Mouse (Mus musculus) MEL (cell line): ENCODE data around the gene Msi2. TPM values are rescaled to one million over a fixed set of nuclear protein-coding genes. Genes with fewer than 3 reads are reported as not detected.

Source experiments
- DNase-seq: peaks from one replicate; pipeline ENCODE4 v3.0.0; 2011; ENCODE audit warnings: low read depth, low spot score
- H3K27ac ChIP-seq: 2 replicates; pipeline ENCODE4 v1.5.1; 2012; ENCODE audit warnings: low read depth, mild to moderate bottlenecking, control low read depth, low read length, moderate library complexity; ENCODE audit not compliant: control insufficient read depth
- H3K27me3 ChIP-seq, 2 experiments: fragments of 150-350 bp in 1 of 2; sonication (generic) in 1 of 2; 2 replicates each; pipeline ENCODE4 v1.6.1; 2012; ENCODE audit warnings: low read length in 2 of 2, mild to moderate bottlenecking in 2 of 2, improper control_type of control experiment in 1 of 2, moderate library complexity in 1 of 2; ENCODE audit not compliant: insufficient read depth in 2 of 2, control insufficient read depth in 1 of 2
- H3K36me3 ChIP-seq, 2 experiments: 2 replicates each; pipeline ENCODE4 v1.6.1; 2012 to 2014; ENCODE audit warnings: low read length in 2 of 2, improper control_type of control experiment in 1 of 2, inconsistent platforms in 1 of 2, mild to moderate bottlenecking in 1 of 2; ENCODE audit not compliant: insufficient read depth in 2 of 2, control insufficient read depth in 1 of 2
- H3K4me1 ChIP-seq, 2 experiments: fragments of 150-350 bp in 1 of 2; sonication (generic) in 1 of 2; 2 replicates each; pipeline ENCODE4 v1.6.1; 2012; ENCODE audit warnings: low read length in 2 of 2, improper control_type of control experiment in 1 of 2, mild to moderate bottlenecking in 1 of 2; ENCODE audit not compliant: insufficient read depth in 2 of 2, control insufficient read depth in 1 of 2
- H3K4me3 ChIP-seq, 2 experiments: fragments of 150-350 bp in 1 of 2; sonication (generic) in 1 of 2; 2 replicates each; pipeline ENCODE4 v1.5.1; 2012; ENCODE audit warnings: low read depth in 2 of 2, low read length in 2 of 2, mild to moderate bottlenecking in 2 of 2, moderate library complexity in 2 of 2, control low read depth in 1 of 2, improper control_type of control experiment in 1 of 2; ENCODE audit not compliant: control insufficient read depth in 1 of 2, insufficient read depth in 1 of 2
- H3K79me2 ChIP-seq: 2 replicates; pipeline ENCODE4 v1.6.1; 2012; ENCODE audit warnings: mild to moderate bottlenecking, low read length, moderate library complexity; ENCODE audit not compliant: control insufficient read depth, poor library complexity, insufficient read depth
- H3K9ac ChIP-seq: 2 replicates; pipeline ENCODE4 v1.6.1; 2012; ENCODE audit warnings: low read depth, mild to moderate bottlenecking, control low read depth, low read length, moderate library complexity; ENCODE audit not compliant: control insufficient read depth, poor library complexity, severe bottlenecking
- H3K9me3 ChIP-seq: fragments of 150-350 bp; sonication (generic); replicated peaks from 2 replicates; pipeline ENCODE4 v1.6.1; 2012; ENCODE audit warnings: mild to moderate bottlenecking, low read length, improper control_type of control experiment, moderate library complexity; ENCODE audit not compliant: insufficient read depth
- CHD1 ChIP-seq: IDR thresholded peaks from 2 replicates; pipeline ENCODE4 v1.6.1; 2012; ENCODE audit warnings: low read depth, mild to moderate bottlenecking, inconsistent platforms, low read length, improper control_type of control experiment
- CHD2 ChIP-seq: IDR thresholded peaks from 2 replicates; pipeline ENCODE4 v1.6.1; 2011; ENCODE audit warnings: low read length, improper control_type of control experiment
- CTCF ChIP-seq, 3 experiments: IDR thresholded peaks in 2 of 3; conservative IDR thresholded peaks in 1 of 3; 2 replicates each; pipeline ENCODE4 v1.5.1; 2011 to 2012; ENCODE audit warnings: low read length in 3 of 3, low read depth in 2 of 3, mild to moderate bottlenecking in 2 of 3, improper control_type of control experiment in 1 of 3, inconsistent platforms in 1 of 3, mixed read lengths in 1 of 3, moderate library complexity in 1 of 3; ENCODE audit not compliant: control insufficient read depth in 1 of 3, insufficient read depth in 1 of 3, poor library complexity in 1 of 3, severe bottlenecking in 1 of 3
- E2F4 ChIP-seq: IDR thresholded peaks from 2 replicates; pipeline ENCODE4 v1.6.1; 2011; ENCODE audit warnings: low read depth, low read length, improper control_type of control experiment, borderline replicate concordance
- ELF1 ChIP-seq: IDR thresholded peaks from 2 replicates; pipeline ENCODE4 v1.6.1; 2014; ENCODE audit warnings: low read depth, mild to moderate bottlenecking, inconsistent platforms, low read length, improper control_type of control experiment, moderate library complexity
- ETS1 ChIP-seq: IDR thresholded peaks from 2 replicates; pipeline ENCODE4 v1.6.1; 2012; ENCODE audit warnings: low read depth, mild to moderate bottlenecking, inconsistent platforms, low read length, improper control_type of control experiment, moderate library complexity
- GABPA ChIP-seq: IDR thresholded peaks from 2 replicates; pipeline ENCODE4 v1.6.1; 2012; ENCODE audit warnings: low read depth, mild to moderate bottlenecking, inconsistent platforms, low read length, improper control_type of control experiment, moderate library complexity
- HCFC1 ChIP-seq: IDR thresholded peaks from 2 replicates; pipeline ENCODE4 v1.6.1; 2012; ENCODE audit warnings: low read depth, mild to moderate bottlenecking, inconsistent platforms, low read length, improper control_type of control experiment, moderate library complexity
- JUND ChIP-seq: IDR thresholded peaks from 2 replicates; pipeline ENCODE4 v1.6.1; 2011; ENCODE audit warnings: low read depth, mild to moderate bottlenecking, improper control_type of control experiment, low read length
- MXI1 ChIP-seq: IDR thresholded peaks from 2 replicates; pipeline ENCODE4 v1.6.1; 2011; ENCODE audit warnings: mild to moderate bottlenecking, low read depth, low read length, improper control_type of control experiment
- POLR2A ChIP-seq, 2 experiments: IDR thresholded peaks; 2 replicates each; pipeline ENCODE4 v1.6.1; 2011 to 2012; ENCODE audit warnings: low read length in 2 of 2, mild to moderate bottlenecking in 2 of 2, control low read depth in 1 of 2, improper control_type of control experiment in 1 of 2, low read depth in 1 of 2, moderate library complexity in 1 of 2; ENCODE audit not compliant: control insufficient read depth in 1 of 2, insufficient read depth in 1 of 2, poor library complexity in 1 of 2
- RAD21 ChIP-seq: IDR thresholded peaks from 2 replicates; pipeline ENCODE4 v1.6.1; 2011; ENCODE audit warnings: mild to moderate bottlenecking, low read depth, low read length, improper control_type of control experiment
- SIN3A ChIP-seq: IDR thresholded peaks from 2 replicates; pipeline ENCODE4 v1.6.1; 2012; ENCODE audit warnings: low read length, improper control_type of control experiment, inconsistent platforms
- SMC3 ChIP-seq: IDR thresholded peaks from 2 replicates; pipeline ENCODE4 v1.6.1; 2011; ENCODE audit warnings: low read depth, low read length, improper control_type of control experiment
- TBP ChIP-seq: IDR thresholded peaks from 2 replicates; pipeline ENCODE4 v1.8.0; 2011; ENCODE audit warnings: low read depth, low read length, improper control_type of control experiment
- UBTF ChIP-seq: IDR thresholded peaks from 2 replicates; pipeline ENCODE4 v1.6.1; 2012; ENCODE audit warnings: low read depth, mild to moderate bottlenecking, inconsistent platforms, low read length, improper control_type of control experiment, moderate library complexity, borderline replicate concordance; ENCODE audit not compliant: insufficient read depth
- USF1 ChIP-seq: IDR thresholded peaks from 2 replicates; pipeline ENCODE4 v1.6.1; 2014; ENCODE audit warnings: low read depth, mild to moderate bottlenecking, inconsistent platforms, low read length, improper control_type of control experiment, moderate library complexity
- ZKSCAN1 ChIP-seq: IDR thresholded peaks from 2 replicates; pipeline ENCODE4 v1.6.1; 2012; ENCODE audit warnings: low read depth, mild to moderate bottlenecking, inconsistent platforms, low read length, improper control_type of control experiment, moderate library complexity
- ZMIZ1 ChIP-seq: IDR thresholded peaks from 2 replicates; pipeline ENCODE4 v1.6.1; 2012; ENCODE audit warnings: low read depth, mild to moderate bottlenecking, inconsistent platforms, low read length, improper control_type of control experiment, moderate library complexity
- polyA plus RNA-seq, 2 experiments: library from polyadenylated mRNA; stranded (reverse) in 1 of 2; unstranded in 1 of 2; fragments of >175 nt in 1 of 2; fragments of >200 nt in 1 of 2; gene quantifications; 2 replicates each; pipeline versions ENCODE4 v1.2.1 to v1.2.4; 2012; ENCODE audit warnings: low replicate concordance in 2 of 2, low read depth in 1 of 2; ENCODE audit not compliant: insufficient read length in 2 of 2, insufficient read depth in 1 of 2, missing spikeins in 1 of 2
- total RNA-seq: library from RNA; depleted of rRNA; stranded (reverse); fragments of 300-350 nt; gene quantifications from 2 replicates; pipeline ENCODE4 v1.2.3, GENCODE M21; 2012

Msi2 gene
- total and polyA plus RNA-seq, 3 experiments = 16.2 to 29.7 TPM; not detected in 1

- no peak for DNase-seq
- TF ChIP-seq CHD1 = no peak
- TF ChIP-seq HCFC1 = no peak
- TF ChIP-seq ETS1 = no peak
- no peak overlapping the region for H3K9ac ChIP-seq
- H3K9me3 ChIP-seq = no peaks in the 10 kb centered on the region
- H3K27ac ChIP-seq = no peak overlapping the region
- H3K4me3 ChIP-seq = no peak overlapping the region
- peaks cover 2 to 17% of the 10 kb centered on the region in 2 experiments; a peak in 3 of 4 replicates for H3K36me3 ChIP-seq
- peaks cover 12 to 16% of the 10 kb centered on the region in 2 experiments for H3K4me1 ChIP-seq
- no peaks in the 10 kb centered on the region for H3K79me2 ChIP-seq
- H3K27me3 ChIP-seq = no peaks in the 10 kb centered on the region
Measured at GRCm38 (mm10) chr11:88522114-88522513, 196.2 kb downstream of the Msi2 start.

GRCm38 (mm10) chr11:88520951-88521730, 197.2 kb downstream of the Msi2 start:
- no peak for DNase-seq
- H3K27ac ChIP-seq = no peak overlapping the region
- no peaks in the 10 kb centered on the region for H3K79me2 ChIP-seq
- peaks cover 2 to 17% of the 10 kb centered on the region in 2 experiments; a peak in 3 of 4 replicates for H3K36me3 ChIP-seq
- H3K9me3 ChIP-seq = no peaks in the 10 kb centered on the region
- H3K27me3 ChIP-seq = no peaks in the 10 kb centered on the region
- TF ChIP-seq USF1 = no peak
- no peak for TF ChIP-seq GABPA
- TF ChIP-seq CTCF (IDR thresholded peaks at IDR 0.05 in 2 of 3, conservative IDR thresholded peaks at IDR 0.05 in 1 of 3; ENCODE audit: control insufficient read depth in 1 of 3, insufficient read depth in 1 of 3, low read depth in 2 of 3, low read length in 3 of 3, poor library complexity in 1 of 3, severe bottlenecking in 1 of 3) = no peak
- no peak for TF ChIP-seq MXI1
- no peak for TF ChIP-seq ELF1
- TF ChIP-seq CHD2 = no peak
- TF ChIP-seq RAD21 = no peak
- TF ChIP-seq SIN3A = no peak
- TF ChIP-seq ZMIZ1 = no peak
- no peak for TF ChIP-seq TBP
- no peak for TF ChIP-seq JUND
- no peak for TF ChIP-seq UBTF
- TF ChIP-seq ZKSCAN1 = no peak
- no peak for TF ChIP-seq SMC3
- TF ChIP-seq POLR2A (IDR thresholded peaks at IDR 0.05; ENCODE audit: control insufficient read depth in 1 of 2, insufficient read depth in 1 of 2, low read depth in 1 of 2, low read length in 2 of 2, poor library complexity in 1 of 2) = no peak
- TF ChIP-seq E2F4 = no peak
- H3K4me1 ChIP-seq = peaks cover 12 to 16% of the 10 kb centered on the region in 2 experiments
- no peak overlapping the region for H3K4me3 ChIP-seq
- no peak overlapping the region for H3K9ac ChIP-seq
